22 mouse cellular contexts compared by ENCODE assay signal in genomic region chr1:45770051-45770450, GRCm38 (mm10). TPM values are rescaled to one million over a fixed set of nuclear protein-coding genes. Genes with fewer than 3 reads are reported as not detected.
A peak's percentile ranks its signal among the peaks of the same experiment; 100 is the strongest.
DNase-seq lines count a peak whose midpoint lies in the region; ATAC-seq and TF ChIP-seq lines count a peak whose summit lies in the region.
"Had no signal": no experiment of that assay in that cellular context is flagged by ENCODE, and none has a peak within 500 bp of the region (broad histone marks: within the 10 kb centered on the region; RNA-seq: fewer than 3 reads in every experiment).

No protein-coding gene starts in this region.

- H3K4me1 ChIP-seq in kidney, postnatal 0 days (replicated peaks; ENCODE audit: insufficient read depth, low read length), result no peaks in the 10 kb centered on the region
- H3K4me1 ChIP-seq: heart, embryonic 12.5 days; hindbrain, embryonic 13.5 days; intestine, embryonic 15.5 days; liver, embryonic 13.5 days; stomach, embryonic 15.5 days had no signal

- TF ChIP-seq CTCF in kidney, postnatal 0 days (IDR thresholded peaks at IDR 0.05; ENCODE audit: low read depth), result 0 out of 2 replicates have a peak, but pooled peaks have one; percentile 25

- no peak overlapping the region for H3K27ac ChIP-seq in kidney, postnatal 0 days
- H3K27ac ChIP-seq: embryonic facial prominence, embryonic 13.5 days; hindbrain, embryonic 13.5 days; intestine, embryonic 15.5 days; limb, embryonic 10.5 days; liver, embryonic 13.5 days; lung, embryonic 15.5 days; stomach, embryonic 15.5 days had no signal

- no peak for ATAC-seq in kidney, postnatal 0 days (replicated peaks; ENCODE audit: low FRiP score, low read depth)
- ATAC-seq: forebrain, embryonic 16.5 days; intestine, embryonic 15.5 days had no signal

- H3K4me2 ChIP-seq in kidney, postnatal 0 days (ENCODE audit: low read length), result no peak overlapping the region
- H3K4me2 ChIP-seq: embryonic facial prominence, embryonic 13.5 days; heart, embryonic 12.5 days; hindbrain, embryonic 13.5 days; intestine, embryonic 15.5 days; liver, embryonic 13.5 days; lung, embryonic 15.5 days; midbrain, embryonic 11.5 days; stomach, embryonic 15.5 days had no signal

- no peak overlapping the region for H3K9ac ChIP-seq in kidney, postnatal 0 days (ENCODE audit: low read depth, low read length)
- H3K9ac ChIP-seq: embryonic facial prominence, embryonic 13.5 days; heart, embryonic 12.5 days; hindbrain, embryonic 13.5 days; intestine, embryonic 15.5 days; liver, embryonic 13.5 days; lung, embryonic 15.5 days; stomach, embryonic 15.5 days had no signal

- H3K9me3 ChIP-seq in kidney, postnatal 0 days (replicated peaks; ENCODE audit: low read length), result no peaks in the 10 kb centered on the region
- H3K9me3 ChIP-seq: embryonic facial prominence, embryonic 13.5 days; heart, embryonic 12.5 days; hindbrain, embryonic 13.5 days; intestine, embryonic 15.5 days; liver, embryonic 13.5 days; lung, embryonic 15.5 days; stomach, embryonic 15.5 days had no signal

- intact Hi-C loops in left cerebral cortex, postnatal 25 days (cut with DNase I), result no loop called here

- WGBS in kidney, postnatal 0 days, result 100% methylated on average over 2 of the region's 2 CpGs

- no peak overlapping the region for H3K4me3 ChIP-seq in kidney, postnatal 0 days (replicated peaks; ENCODE audit: low read depth, low read length)
- H3K4me3 ChIP-seq: embryonic facial prominence, embryonic 13.5 days; heart, embryonic 12.5 days; hindbrain, embryonic 13.5 days; intestine, embryonic 15.5 days; limb, embryonic 10.5 days; liver, embryonic 13.5 days; lung, embryonic 15.5 days; stomach, embryonic 15.5 days had no signal

- H3K27me3 ChIP-seq in kidney, postnatal 0 days (ENCODE audit: insufficient read depth, low read length), result no peaks in the 10 kb centered on the region
- H3K27me3 ChIP-seq: embryonic facial prominence, embryonic 13.5 days; heart, embryonic 12.5 days; hindbrain, embryonic 13.5 days; intestine, embryonic 15.5 days; liver, embryonic 13.5 days; lung, embryonic 15.5 days; stomach, embryonic 15.5 days had no signal

- peak; percentile 13 for DNase-seq in kidney, postnatal 0 days (ENCODE audit: low spot score)
- DNase-seq in kidney, adult 9 months, result no peak
- DNase-seq in 3T3-L1 (ENCODE audit: low read depth, low spot score) (peak; percentile 34), A20 (ENCODE audit: low read depth, low spot score) (peak; percentile 28), ZHBTc4 (ENCODE audit: low read depth, low spot score) (peak; percentile 9)
- DNase-seq in left cerebral cortex, postnatal 25 days (ENCODE audit: low spot score in 2 of 2), result no peak
- DNase-seq in embryo, embryonic 10 days (ENCODE audit: low spot score), result no peak
- DNase-seq: adrenal gland, postnatal 25 days; cerebellum, adult 11 months; heart, postnatal 14 days; liver, embryonic 13.5 days; right cerebral cortex, postnatal 14 days; thymus, adult 2 months had no signal

- H3K36me3 ChIP-seq in kidney, postnatal 0 days (ENCODE audit: insufficient read depth, low read length), result no peaks in the 10 kb centered on the region
- H3K36me3 ChIP-seq: embryonic facial prominence, embryonic 13.5 days; heart, embryonic 12.5 days; hindbrain, embryonic 13.5 days; intestine, embryonic 15.5 days; liver, embryonic 13.5 days; lung, embryonic 15.5 days; stomach, embryonic 15.5 days had no signal

RNA-seq across cellular contexts. Expression of gene Wdr75, which starts 24.9 kb away (rescaled TPM):
- polyA plus RNA-seq in kidney, postnatal 0 days (2015; fragmentation: Nextera tagmentation; extraction: Ambion mirVana), result 55.7 and 58.1 TPM in 2 replicates
- total RNA-seq in left cerebral cortex, postnatal 25 days (2021), result 10 to 100 TPM; 39.4 to 39.5 TPM

Comparison
In these comparisons a context has a peak if more than half of its experiments do, and no peak if none do; other contexts are left out.
1. DNase-seq: peak in kidney, postnatal 0 days (single experiment), 3T3-L1 (single experiment), A20 (single experiment) and ZHBTc4 (single experiment); none in kidney, adult 9 months (single experiment), left cerebral cortex, postnatal 25 days (0 of 2) and embryo, embryonic 10 days (single experiment).